In genomic region chr5:108360211-108360610, GRCm38 (mm10) we compare ENCODE assay signal across 31 mouse cellular contexts. TPM values are rescaled to one million over a fixed set of nuclear protein-coding genes. Genes with fewer than 3 reads are reported as not detected.
A peak's percentile ranks its signal among the peaks of the same experiment; 100 is the strongest.
DNase-seq lines count a peak whose midpoint lies in the region; ATAC-seq and TF ChIP-seq lines count a peak whose summit lies in the region.
"Had no signal": no experiment of that assay in that cellular context is flagged by ENCODE, and none has a peak within 500 bp of the region (broad histone marks: within the 10 kb centered on the region; RNA-seq: fewer than 3 reads in every experiment).

No protein-coding gene starts in this region.

- TF ChIP-seq CTCF in left cerebral cortex, adult 2 months (IDR thresholded peaks at IDR 0.05), result no peak

- no peak for DNase-seq in left cerebral cortex, adult 2 months (ENCODE audit: extremely low spot score in 1 of 2, low spot score in 2 of 2)
- no peak for DNase-seq in left cerebral cortex, postnatal 14 days (ENCODE audit: low spot score in 2 of 2)
- peak; percentile 91 for DNase-seq in 416B (ENCODE audit: low read depth)
- DNase-seq in kidney, postnatal 14 days, result no peak
- DNase-seq in thymus, adult 18-20 months, result no peak
- DNase-seq in kidney, postnatal 10 days, result no peak
- DNase-seq: adrenal gland, adult 8-10 months; adrenal gland, postnatal 14 days; adrenal gland, postnatal 36 days; B cell, adult 2 months; cerebellum, adult 11-12 months; cerebellum, adult 2 months; cerebellum, adult 9-10 months; cerebellum, postnatal 10 days; cerebellum, postnatal 25 days; embryo, embryonic 11 days had no signal

- no peak overlapping the region for H3K4me3 ChIP-seq in left cerebral cortex, adult 2 months
- H3K4me3 ChIP-seq: embryonic facial prominence, embryonic 13.5 days; embryonic facial prominence, embryonic 15.5 days; erythroblast, embryonic 14.5 days; forebrain, embryonic 10.5 days; forebrain, embryonic 12.5 days had no signal

- ATAC-seq in common myeloid progenitor, adult 5-6 weeks (replicated peaks; ENCODE audit: low read depth, poor library complexity, severe bottlenecking), result 0 out of 2 replicates have a peak, but pooled peaks have one; percentile 46
- peak; percentile 35 to 49; a peak in 1 of 4 replicates for ATAC-seq in hematopoietic stem cell, adult 5-6 weeks (replicated peaks in 1 of 2; ENCODE audit: insufficient read depth in 1 of 2, low FRiP score in 2 of 2, low TSS enrichment in 1 of 2, low read depth in 1 of 2, poor library complexity in 2 of 2, severe bottlenecking in 2 of 2)
- ATAC-seq: activated CD4-positive, CD25-positive, alpha-beta regulatory T cell, adult 4 months; CD4-positive, CD25-positive, alpha-beta regulatory T cell, adult 4 months; forebrain, embryonic 14.5 days; forebrain, embryonic 16.5 days; Patski had no signal

- H3K27ac ChIP-seq in left cerebral cortex, adult 2 months, result peak overlapping the region; percentile 78
- H3K27ac ChIP-seq: embryonic facial prominence, embryonic 13.5 days; embryonic facial prominence, embryonic 15.5 days; forebrain, embryonic 10.5 days; forebrain, embryonic 12.5 days had no signal

- intact Hi-C loops in left cerebral cortex, adult 2 months (cut with DNase I), result no loop called here
- intact Hi-C loops in left cerebral cortex, postnatal 14 days (cut with DNase I), result no loop called here

RNA-seq across cellular contexts. Expression of gene Gm42517, which starts 7.5 kb away (rescaled TPM):
- total RNA-seq in left cerebral cortex, adult 2 months (2021), result 10 to 100 TPM; 59.8 to 70.1 TPM
- 10 to 100 TPM; 76.9 to 78.2 TPM for total RNA-seq in left cerebral cortex, postnatal 14 days (2021)
- 0.14 TPM in 1 of 2 replicates, not detected in the other for total RNA-seq in common myeloid progenitor, adult 5-6 weeks (2017)
- 0.13 TPM in 1 of 2 replicates, not detected in the other for total RNA-seq in hematopoietic stem cell, adult 5-6 weeks (2017)
- total RNA-seq: CH12.LX, G1E had no signal

RNA-seq across cellular contexts. Expression of gene Pde6b, which starts 28.0 kb away (rescaled TPM):
- under 1 TPM; 0.28 to 0.48 TPM for total RNA-seq in left cerebral cortex, adult 2 months (2021)
- under 1 TPM; 0.13 to 0.19 TPM for total RNA-seq in left cerebral cortex, postnatal 14 days (2021)
- total RNA-seq in common myeloid progenitor, adult 5-6 weeks (2017), result not detected in 2 replicates
- 0.30 TPM in 1 of 2 replicates, not detected in the other for total RNA-seq in hematopoietic stem cell, adult 5-6 weeks (2017)
- total RNA-seq: adrenal gland, adult 18-20 months; adrenal gland, adult 8-10 months; adrenal gland, postnatal 14 days; adrenal gland, postnatal 36 days; CH12.LX had no signal

RNA-seq across cellular contexts. Expression of gene Pigg, which starts 47.8 kb away (rescaled TPM):
- 10 to 100 TPM; 13.1 to 14.1 TPM for total RNA-seq in left cerebral cortex, adult 2 months (2021)
- 10 to 100 TPM; 10.5 to 10.7 TPM for total RNA-seq in left cerebral cortex, postnatal 14 days (2021)
- 6.7 and 8.8 TPM in 2 replicates for total RNA-seq in common myeloid progenitor, adult 5-6 weeks (2017)
- 6.5 and 7.9 TPM in 2 replicates for total RNA-seq in hematopoietic stem cell, adult 5-6 weeks (2017)

Comparison
In these comparisons a context has a peak if more than half of its experiments do, and no peak if none do; other contexts are left out.
1. RNA of gene Gm42517, which starts 7.5 kb away (total RNA-seq): 76.9 to 78.2 TPM in left cerebral cortex, postnatal 14 days and 59.8 to 70.1 TPM in left cerebral cortex, adult 2 months; 0.14 TPM in common myeloid progenitor, adult 5-6 weeks and 0.13 TPM in hematopoietic stem cell, adult 5-6 weeks; every median in the first group is over 10 times any median in the second.